In the genomic region with DNA sequence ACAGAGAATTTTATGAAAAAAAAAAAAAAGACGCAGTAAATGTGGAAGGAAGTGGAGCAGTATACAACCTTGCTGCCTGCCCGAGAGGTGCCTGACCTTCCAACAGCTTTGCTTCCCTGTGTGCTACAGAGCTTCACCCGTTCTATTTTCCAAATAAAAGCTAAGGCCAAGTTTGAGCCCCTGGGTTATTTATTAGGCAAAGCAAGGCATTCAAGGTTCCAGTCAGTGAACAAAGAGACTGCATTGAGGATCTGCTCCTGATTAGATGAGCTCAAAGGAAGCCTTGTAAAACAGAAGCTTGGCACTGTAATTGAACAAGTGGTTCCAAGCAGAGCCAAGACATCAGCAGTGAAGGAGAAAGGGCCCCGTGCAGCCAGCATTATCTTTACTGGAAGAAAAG, we compare ENCODE assay signal across 16 mouse cellular contexts.
DNase-seq lines count a peak whose midpoint lies in the region; ATAC-seq lines count a peak whose summit lies in the region.
"Had no signal": no experiment of that assay in that cellular context is flagged by ENCODE, and none has a peak within 500 bp of the region (broad histone marks: within the 10 kb centered on the region; RNA-seq: fewer than 3 reads in every experiment).

No protein-coding gene starts in this region.

- H3K36me3 ChIP-seq in embryonic facial prominence, embryonic 11.5 days (replicated peaks; ENCODE audit: control insufficient read depth, insufficient read depth, low read depth, low read length), result no peaks in the 10 kb centered on the region
- H3K36me3 ChIP-seq in embryonic facial prominence, embryonic 10.5 days (replicated peaks), result no peaks in the 10 kb centered on the region
- no peaks in the 10 kb centered on the region for H3K36me3 ChIP-seq in forebrain, embryonic 12.5 days (replicated peaks)
- H3K36me3 ChIP-seq: hindbrain, embryonic 10.5 days; limb, embryonic 15.5 days; midbrain, embryonic 13.5 days; neural tube, embryonic 12.5 days had no signal

- no peaks in the 10 kb centered on the region for H3K4me1 ChIP-seq in embryonic facial prominence, embryonic 11.5 days (ENCODE audit: control insufficient read depth, insufficient read depth, low read length)
- peaks cover 7% of the 10 kb centered on the region; the same call in 1 of the 2 replicates for H3K4me1 ChIP-seq in embryonic facial prominence, embryonic 10.5 days
- no peaks in the 10 kb centered on the region; the same call in 1 of the 2 replicates for H3K4me1 ChIP-seq in forebrain, embryonic 12.5 days
- H3K4me1 ChIP-seq: limb, embryonic 15.5 days; neural tube, embryonic 12.5 days had no signal

- no peak overlapping the region for H3K4me3 ChIP-seq in embryonic facial prominence, embryonic 11.5 days (ENCODE audit: low read depth, low read length)
- H3K4me3 ChIP-seq in embryonic facial prominence, embryonic 10.5 days, result no peak overlapping the region
- no peak overlapping the region for H3K4me3 ChIP-seq in forebrain, embryonic 12.5 days (replicated peaks)
- H3K4me3 ChIP-seq: heart, adult 2 months; hindbrain, embryonic 10.5 days; limb, embryonic 15.5 days; midbrain, embryonic 13.5 days; neural tube, embryonic 12.5 days had no signal

- no peak overlapping the region for H3K9ac ChIP-seq in embryonic facial prominence, embryonic 11.5 days (replicated peaks; ENCODE audit: low read length)
- H3K9ac ChIP-seq in forebrain, embryonic 12.5 days, result no peak overlapping the region
- H3K9ac ChIP-seq: limb, embryonic 15.5 days; midbrain, embryonic 13.5 days; neural tube, embryonic 12.5 days had no signal

- H3K4me2 ChIP-seq in embryonic facial prominence, embryonic 11.5 days (ENCODE audit: low read depth, low read length), result no peak overlapping the region
- H3K4me2 ChIP-seq in forebrain, embryonic 12.5 days, result no peak overlapping the region
- H3K4me2 ChIP-seq: limb, embryonic 15.5 days; midbrain, embryonic 13.5 days; neural tube, embryonic 12.5 days had no signal

- peak; percentile 37 for DNase-seq in embryonic facial prominence, embryonic 11.5 days (ENCODE audit: low spot score)
- DNase-seq in embryonic facial prominence, embryonic 10.5 days (ENCODE audit: low spot score), result no peak
- peak; percentile 1 for DNase-seq in left cerebral cortex, postnatal 4 days
- DNase-seq in left cerebral cortex, adult 18-20 months (ENCODE audit: low spot score in 2 of 2), result no peak
- peak; percentile 41 for DNase-seq in adrenal gland, postnatal 10 days
- no peak for DNase-seq in thymus, postnatal 4 days
- DNase-seq in gastrocnemius, adult 8-10 months (ENCODE audit: low spot score in 2 of 2), result no peak
- DNase-seq: kidney, adult 18-20 months; layer of hippocampus, postnatal 36 days had no signal

- H3K9me3 ChIP-seq in embryonic facial prominence, embryonic 11.5 days (replicated peaks; ENCODE audit: control insufficient read depth, low read length), result no peaks in the 10 kb centered on the region
- H3K9me3 ChIP-seq in embryonic facial prominence, embryonic 10.5 days, result no peaks in the 10 kb centered on the region
- no peaks in the 10 kb centered on the region for H3K9me3 ChIP-seq in forebrain, embryonic 12.5 days
- H3K9me3 ChIP-seq: hindbrain, embryonic 10.5 days; limb, embryonic 15.5 days; midbrain, embryonic 13.5 days; neural tube, embryonic 12.5 days had no signal

- intact Hi-C loops in left cerebral cortex, postnatal 4 days (cut with DNase I), result no loop called here

- no peaks in the 10 kb centered on the region for H3K27me3 ChIP-seq in embryonic facial prominence, embryonic 11.5 days (ENCODE audit: control insufficient read depth, insufficient read depth, low read length)
- H3K27me3 ChIP-seq in embryonic facial prominence, embryonic 10.5 days (replicated peaks; ENCODE audit: low read depth, poor library complexity, severe bottlenecking), result no peaks in the 10 kb centered on the region
- H3K27me3 ChIP-seq in forebrain, embryonic 12.5 days, result no peaks in the 10 kb centered on the region
- H3K27me3 ChIP-seq: limb, embryonic 15.5 days; midbrain, embryonic 13.5 days; neural tube, embryonic 12.5 days had no signal

- 38% methylated on average over 4 of the region's 4 CpGs for WGBS in embryonic facial prominence, embryonic 11.5 days
- WGBS in embryonic facial prominence, embryonic 10.5 days, result 34% methylated on average over 4 of the region's 4 CpGs
- 22% methylated on average over 4 of the region's 4 CpGs for WGBS in forebrain, embryonic 12.5 days

- ATAC-seq in embryonic facial prominence, embryonic 11.5 days (replicated peaks; ENCODE audit: insufficient number of reproducible peaks, low FRiP score, low TSS enrichment, low read depth), result no peak
- peak; percentile 51; the same call in 1 of the 2 replicates for ATAC-seq in forebrain, embryonic 12.5 days (ENCODE audit: low FRiP score)
- ATAC-seq: lung, postnatal 0 days; midbrain, embryonic 13.5 days had no signal

- H3K27ac ChIP-seq in embryonic facial prominence, embryonic 11.5 days (replicated peaks; ENCODE audit: low read depth, low read length), result no peak overlapping the region
- no peak overlapping the region for H3K27ac ChIP-seq in embryonic facial prominence, embryonic 10.5 days (replicated peaks)
- no peak overlapping the region for H3K27ac ChIP-seq in forebrain, embryonic 12.5 days
- H3K27ac ChIP-seq: heart, adult 2 months; hindbrain, embryonic 10.5 days; limb, embryonic 15.5 days; midbrain, embryonic 13.5 days; neural tube, embryonic 12.5 days had no signal

Comparison
In these comparisons a context has a peak if more than half of its experiments do, and no peak if none do; other contexts are left out.
1. DNase-seq: peak in embryonic facial prominence, embryonic 11.5 days (single experiment), left cerebral cortex, postnatal 4 days (single experiment) and adrenal gland, postnatal 10 days (single experiment); none in embryonic facial prominence, embryonic 10.5 days (single experiment), left cerebral cortex, adult 18-20 months (0 of 2), thymus, postnatal 4 days (single experiment) and gastrocnemius, adult 8-10 months (0 of 2).